Mouse (Mus musculus) midbrain, embryonic 12.5 days (tissue): ENCODE data around the gene Vmn1r4. TPM values are rescaled to one million over a fixed set of nuclear protein-coding genes. Genes with fewer than 3 reads are reported as not detected.
A peak's percentile ranks its signal among the peaks of the same experiment; 100 is the strongest.

Experiments
- ATAC-seq: fragments of 200-750 bp; cut with Nextera tagmentation; 2 replicates; pipeline ENCODE4 v1.8.0; 2017; ENCODE audit warnings: low read depth, moderate TSS enrichment, moderate library complexity; ENCODE audit not compliant: low FRiP score
- H3K27ac ChIP-seq: fragments of 300-500 bp; sonication (generic); replicated peaks from 2 replicates; pipeline ENCODE4 v1.5.1; 2016; ENCODE audit warnings: mild to moderate bottlenecking
- H3K27me3 ChIP-seq: fragments of 300-500 bp; sonication (generic); 2 replicates; pipeline ENCODE4 v1.6.1; 2016; ENCODE audit warnings: mild to moderate bottlenecking
- H3K36me3 ChIP-seq: fragments of 300-500 bp; sonication (generic); 2 replicates; pipeline ENCODE4 v1.6.1; 2016
- H3K4me1 ChIP-seq: fragments of 300-500 bp; sonication (generic); 2 replicates; pipeline ENCODE4 v1.6.1; 2016
- H3K4me2 ChIP-seq: fragments of 300-500 bp; sonication (generic); replicated peaks from 2 replicates; pipeline ENCODE4 v1.6.1; 2016; ENCODE audit warnings: mild to moderate bottlenecking, moderate library complexity
- H3K4me3 ChIP-seq: fragments of 300-500 bp; sonication (generic); 2 replicates; pipeline ENCODE4 v1.5.1; 2016; ENCODE audit warnings: mild to moderate bottlenecking
- H3K9ac ChIP-seq: fragments of 300-500 bp; sonication (generic); replicated peaks from 2 replicates; pipeline ENCODE4 v1.6.1; 2016; ENCODE audit warnings: mild to moderate bottlenecking, moderate library complexity
- H3K9me3 ChIP-seq: fragments of 300-500 bp; sonication (generic); 2 replicates; pipeline ENCODE4 v1.6.1; 2016; ENCODE audit warnings: mild to moderate bottlenecking
- WGBS: fragments of 180-500 bp; shearing (Covaris S2); methylation state at CpG from one replicate; pipeline ENCODE4 v1.1.7; 2016; 5-methylcytosine and 5-hydroxymethylcytosine counted together
- polyA plus RNA-seq: library from polyadenylated mRNA; unstranded; fragments of >200 nt; fragmentation: Nextera tagmentation; extraction: Ambion mirVana; gene quantifications from 2 replicates; pipeline ENCODE4 v1.2.1, GENCODE M21; 2016

The Vmn1r4 gene
- polyA plus RNA-seq: 0.42 and 0.68 TPM in 2 replicates

DNA sequence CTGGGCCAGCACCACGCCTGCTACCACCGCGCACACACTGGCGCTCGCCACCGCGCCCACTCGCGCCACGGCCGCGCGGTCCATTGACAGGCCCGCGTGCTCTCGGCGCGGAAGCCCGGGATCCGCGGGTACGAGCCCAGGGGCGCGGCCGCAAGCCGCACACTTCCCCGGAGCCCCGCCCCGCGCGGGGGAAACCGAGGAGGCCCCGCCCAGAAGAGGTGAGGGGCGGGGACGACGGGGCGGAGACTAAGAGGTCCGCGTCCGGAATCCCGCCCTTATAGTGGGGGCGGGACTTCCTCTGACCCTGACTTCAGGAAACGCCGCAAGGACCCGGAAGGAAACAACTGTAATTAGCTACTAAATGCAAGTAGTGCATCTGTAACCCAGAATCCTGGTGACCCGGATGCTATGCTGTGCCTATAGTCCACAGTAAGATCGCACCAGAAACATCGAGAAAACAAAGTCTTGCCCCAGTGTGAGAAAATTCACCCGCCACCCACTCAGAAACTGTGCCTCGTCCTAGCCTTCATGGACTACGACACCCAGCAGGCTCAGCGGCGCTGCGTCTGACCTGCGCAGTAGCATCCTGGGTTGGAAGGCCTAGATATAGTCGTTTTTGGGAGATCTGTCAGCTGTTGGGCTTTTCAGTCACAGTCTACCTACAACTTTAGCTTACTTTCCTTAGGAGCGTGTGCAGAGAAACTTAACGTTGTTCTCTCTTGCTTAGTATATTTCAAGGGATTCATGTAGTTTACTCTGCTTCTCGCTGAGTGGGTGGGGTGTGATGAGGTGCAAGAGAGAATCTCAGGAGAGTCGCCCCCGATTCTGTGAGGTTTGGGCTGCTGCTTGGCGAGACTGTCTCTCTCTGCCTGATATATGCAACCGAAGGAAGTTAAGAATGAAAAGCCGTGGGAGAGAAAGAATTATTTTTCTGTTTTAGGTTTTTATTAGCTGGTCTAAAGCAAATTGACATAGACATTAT, at the start of gene Vmn1r4, which contains the start of gene Nt5c3:
Vmn1r4 (plus strand) TSS at position 290 of the 982 bp plus-strand sequence.
Nt5c3 (minus strand) TSS at position 207 of the 982 bp plus-strand sequence.
- H3K4me2 ChIP-seq: peak within 1 kb of the TSS; percentile 55
- 4% methylated on average over 64 of the region's 64 CpGs for WGBS
- peak within 1 kb of the TSS; percentile 81 for H3K27ac ChIP-seq
- H3K4me1 ChIP-seq: peaks cover 10% of the 10 kb centered on the region; the same call in 1 of the 2 replicates
- 0 out of 2 replicates have a peak, but pooled peaks cover 6% of the 10 kb centered on the region for H3K27me3 ChIP-seq
- peak within 1 kb of the TSS; percentile 75 for H3K4me3 ChIP-seq
- no peaks in the 10 kb centered on the region for H3K36me3 ChIP-seq
- peak within 1 kb of the TSS; percentile 82 for H3K9ac ChIP-seq
- peak; percentile 97 for ATAC-seq
- no peaks in the 10 kb centered on the region for H3K9me3 ChIP-seq

DNA sequence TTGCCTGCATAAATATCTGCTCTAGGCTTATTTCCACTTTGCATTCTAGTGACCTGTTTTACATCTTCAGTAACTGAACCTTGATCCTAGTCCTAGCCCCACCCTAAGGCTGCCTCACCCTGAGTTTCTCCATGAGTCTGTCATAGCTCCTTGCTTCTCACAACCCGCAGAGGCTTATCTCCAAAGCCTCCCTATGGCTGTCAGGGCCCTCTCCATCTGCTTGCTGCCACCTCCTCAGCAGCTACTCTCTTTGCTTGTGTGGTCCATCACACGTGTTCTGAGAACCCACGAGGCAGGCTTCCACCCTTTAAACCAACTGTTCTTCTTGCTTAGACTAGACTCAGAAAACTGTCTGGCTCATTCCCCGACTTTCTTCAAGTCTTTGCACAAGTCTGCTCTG, 46.9 kb upstream of the Vmn1r4 start:
- H3K36me3 ChIP-seq: peaks cover 5% of the 10 kb centered on the region

DNA sequence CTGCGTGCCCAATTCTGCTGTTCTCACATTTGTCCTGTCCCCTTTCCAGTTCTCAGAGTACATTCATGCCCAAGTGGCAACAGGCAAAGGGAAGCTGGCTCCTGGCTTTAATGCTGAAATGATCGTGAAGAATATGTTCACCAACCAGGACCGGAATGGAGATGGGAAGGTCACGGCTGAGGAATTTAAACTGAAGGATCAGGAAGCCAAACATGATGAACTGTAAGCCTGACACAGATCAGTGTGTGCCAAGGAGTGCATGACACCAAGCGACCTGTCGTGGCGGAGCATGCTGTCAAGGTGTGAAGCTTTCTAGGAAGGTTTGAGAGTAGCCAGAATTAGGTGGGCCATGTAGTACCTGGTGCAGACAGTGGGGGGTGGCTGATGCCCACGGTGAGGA, 45.8 kb upstream of the Vmn1r4 start:
- ATAC-seq: no peak
- Histone ChIP-seq H3K4me1 (no peaks in the 10 kb centered on the region), H3K27me3 (no peaks in the 10 kb centered on the region), H3K36me3 (peaks cover 13% of the 10 kb centered on the region), H3K9me3 (no peaks in the 10 kb centered on the region), H3K4me3 (no peak overlapping the region), H3K4me2 (no peak overlapping the region), H3K27ac (no peak overlapping the region), H3K9ac (no peak overlapping the region)
- 94% methylated on average over 8 of the region's 8 CpGs for WGBS

More for the DNA sequence above, 46.9 kb upstream of the Vmn1r4 start:
- no peak overlapping the region for H3K4me3 ChIP-seq
- H3K9ac ChIP-seq: no peak overlapping the region
- no peaks in the 10 kb centered on the region for H3K9me3 ChIP-seq
- no peaks in the 10 kb centered on the region for H3K27me3 ChIP-seq
- no peak overlapping the region for H3K27ac ChIP-seq
- H3K4me2 ChIP-seq: no peak overlapping the region
- ATAC-seq: no peak
- 83% methylated on average over 4 of the region's 4 CpGs for WGBS
- H3K4me1 ChIP-seq: no peaks in the 10 kb centered on the region

DNA sequence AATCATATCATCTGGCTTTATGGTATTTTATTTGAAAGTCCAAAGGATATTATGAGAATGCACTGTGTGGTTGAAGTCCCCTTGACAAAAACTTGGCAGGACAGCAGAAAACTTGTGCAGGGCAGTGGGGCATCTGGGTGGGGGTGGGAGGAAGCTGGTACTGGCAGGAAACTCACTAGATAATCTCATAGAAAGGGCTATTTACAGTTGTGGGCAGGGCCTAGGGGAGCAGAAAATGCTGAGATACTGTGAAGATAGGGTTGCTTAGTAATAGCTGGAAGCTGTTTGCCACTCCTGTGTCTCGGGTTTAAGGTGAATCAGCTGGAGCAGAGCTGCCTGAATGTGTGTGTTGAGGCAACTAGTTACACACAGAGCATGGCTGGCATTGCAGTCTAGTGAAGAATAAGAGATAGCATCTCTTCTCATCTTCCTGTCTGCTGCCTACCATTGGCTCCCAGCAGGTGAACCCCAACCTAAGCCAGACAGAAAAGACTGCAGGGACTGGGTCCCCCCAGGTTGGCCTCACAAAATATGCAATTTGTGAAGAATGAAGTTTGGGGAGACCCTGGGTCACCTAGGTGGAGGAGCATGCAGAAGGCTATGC, 44.4 kb upstream of the Vmn1r4 start:
- Histone ChIP-seq H3K27me3 (no peaks in the 10 kb centered on the region), H3K27ac (no peak overlapping the region), H3K9me3 (no peaks in the 10 kb centered on the region), H3K36me3 (peaks cover 13% of the 10 kb centered on the region), H3K9ac (no peak overlapping the region), H3K4me1 (no peaks in the 10 kb centered on the region), H3K4me2 (no peak overlapping the region), H3K4me3 (no peak overlapping the region)
- 70% methylated on average over 1 of the region's 1 CpGs for WGBS
- ATAC-seq: 0 out of 2 replicates have a peak, but pooled peaks have one; percentile 9

DNA sequence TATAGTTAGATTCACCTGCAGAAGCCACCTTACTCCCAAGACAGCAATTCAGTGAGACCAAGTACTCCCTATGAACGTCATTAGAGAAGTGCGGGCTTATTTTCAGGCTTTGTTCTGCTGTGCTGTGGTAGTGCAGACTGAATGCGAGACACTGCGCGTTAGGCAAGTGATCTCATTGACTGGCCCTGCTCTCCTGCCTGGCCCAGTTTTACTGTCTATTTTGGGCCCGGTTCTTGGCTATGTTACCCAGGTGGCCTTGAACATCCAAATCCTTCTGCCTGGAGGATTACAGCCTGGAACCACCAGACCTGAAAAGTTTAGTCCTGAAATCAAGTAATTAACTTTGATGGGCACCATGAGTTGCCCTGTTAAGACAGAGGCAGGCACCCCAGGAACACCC, 35.3 kb upstream of the Vmn1r4 start:
- no peak overlapping the region for H3K4me3 ChIP-seq
- H3K27ac ChIP-seq: no peak overlapping the region
- no peak for ATAC-seq
- H3K9ac ChIP-seq: no peak overlapping the region
- H3K4me2 ChIP-seq: no peak overlapping the region
- WGBS: 93% methylated on average over 6 of the region's 6 CpGs
- H3K9me3 ChIP-seq: no peaks in the 10 kb centered on the region
- peaks cover 42% of the 10 kb centered on the region for H3K36me3 ChIP-seq
- no peaks in the 10 kb centered on the region for H3K27me3 ChIP-seq
- H3K4me1 ChIP-seq: no peaks in the 10 kb centered on the region

DNA sequence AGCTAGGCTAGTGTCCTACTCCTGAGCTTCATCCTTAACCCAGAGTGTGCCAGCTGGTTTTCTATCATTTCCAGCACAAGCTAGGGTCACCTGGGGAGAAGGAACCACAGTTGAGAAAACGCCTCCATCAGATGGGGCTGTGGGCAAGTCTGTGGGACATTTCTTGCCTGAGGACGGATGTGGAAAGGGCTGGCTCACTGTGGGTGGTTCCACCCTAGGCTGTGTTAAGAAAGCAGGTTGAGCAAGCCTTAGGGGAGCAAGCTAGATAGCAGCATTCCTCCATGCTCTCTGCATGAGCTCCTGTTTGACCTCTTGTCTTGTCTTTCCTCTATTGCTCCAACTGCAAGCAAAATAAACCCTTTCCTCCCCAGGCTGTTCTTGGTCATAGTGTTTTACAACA, 33.1 kb upstream of the Vmn1r4 start:
- Histone ChIP-seq H3K4me1 (no peaks in the 10 kb centered on the region), H3K4me3 (no peak overlapping the region), H3K9ac (no peak overlapping the region), H3K36me3 (peaks cover 39% of the 10 kb centered on the region), H3K27ac (no peak overlapping the region), H3K9me3 (no peaks in the 10 kb centered on the region), H3K4me2 (no peak overlapping the region), H3K27me3 (no peaks in the 10 kb centered on the region)
- ATAC-seq: no peak
- 96% methylated on average over 2 of the region's 2 CpGs for WGBS

DNA sequence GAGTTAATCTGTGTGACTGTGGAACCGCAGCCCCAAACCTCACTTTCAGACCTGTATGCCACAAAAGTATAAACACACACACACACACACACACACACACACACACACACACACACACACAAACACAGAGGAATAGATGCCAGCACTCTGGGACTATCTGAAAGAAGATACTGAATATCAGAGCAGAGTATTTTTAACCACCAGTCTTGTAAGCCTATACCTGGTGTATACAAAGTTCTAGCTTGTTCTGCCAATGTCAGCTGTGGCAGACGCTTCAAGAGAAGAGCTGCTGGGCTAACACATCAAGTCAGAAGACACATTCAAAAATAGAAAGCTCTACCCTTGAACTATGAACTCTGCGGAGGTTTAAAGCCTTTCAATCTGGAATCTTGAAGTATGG, 24.2 kb upstream of the Vmn1r4 start:
- H3K9ac ChIP-seq: no peak overlapping the region
- no peak overlapping the region for H3K27ac ChIP-seq
- 89% methylated on average over 3 of the region's 3 CpGs for WGBS
- H3K36me3 ChIP-seq: no peaks in the 10 kb centered on the region
- no peak overlapping the region for H3K4me2 ChIP-seq
- H3K27me3 ChIP-seq: no peaks in the 10 kb centered on the region
- no peaks in the 10 kb centered on the region for H3K9me3 ChIP-seq
- peaks cover 11% of the 10 kb centered on the region for H3K4me1 ChIP-seq
- no peak overlapping the region for H3K4me3 ChIP-seq
- ATAC-seq: no peak

DNA sequence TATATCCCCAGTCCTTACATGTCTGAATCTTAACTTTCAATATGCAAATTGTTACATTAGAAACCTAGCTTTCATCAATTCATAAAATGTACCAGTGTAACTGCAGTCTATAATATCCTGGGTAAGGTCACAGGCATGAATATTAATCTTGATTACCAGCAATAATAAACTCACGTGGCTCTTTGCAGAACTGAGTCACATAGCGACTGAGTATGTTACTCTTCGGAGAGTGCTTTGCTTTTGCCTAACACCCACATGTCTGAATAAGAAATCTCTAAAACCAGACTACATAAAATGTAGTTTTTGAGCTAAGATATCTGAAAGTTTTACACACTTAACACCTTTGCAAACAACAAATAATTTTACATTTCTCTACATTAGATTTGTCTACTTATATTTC, 22.5 kb upstream of the Vmn1r4 start:
- Histone ChIP-seq H3K9me3 (no peaks in the 10 kb centered on the region), H3K4me1 (peaks cover 11% of the 10 kb centered on the region), H3K27ac (no peak overlapping the region), H3K9ac (no peak overlapping the region), H3K4me2 (no peak overlapping the region), H3K36me3 (no peaks in the 10 kb centered on the region), H3K27me3 (no peaks in the 10 kb centered on the region), H3K4me3 (no peak overlapping the region)
- ATAC-seq: no peak
- WGBS: 71% methylated on average over 3 of the region's 3 CpGs

DNA sequence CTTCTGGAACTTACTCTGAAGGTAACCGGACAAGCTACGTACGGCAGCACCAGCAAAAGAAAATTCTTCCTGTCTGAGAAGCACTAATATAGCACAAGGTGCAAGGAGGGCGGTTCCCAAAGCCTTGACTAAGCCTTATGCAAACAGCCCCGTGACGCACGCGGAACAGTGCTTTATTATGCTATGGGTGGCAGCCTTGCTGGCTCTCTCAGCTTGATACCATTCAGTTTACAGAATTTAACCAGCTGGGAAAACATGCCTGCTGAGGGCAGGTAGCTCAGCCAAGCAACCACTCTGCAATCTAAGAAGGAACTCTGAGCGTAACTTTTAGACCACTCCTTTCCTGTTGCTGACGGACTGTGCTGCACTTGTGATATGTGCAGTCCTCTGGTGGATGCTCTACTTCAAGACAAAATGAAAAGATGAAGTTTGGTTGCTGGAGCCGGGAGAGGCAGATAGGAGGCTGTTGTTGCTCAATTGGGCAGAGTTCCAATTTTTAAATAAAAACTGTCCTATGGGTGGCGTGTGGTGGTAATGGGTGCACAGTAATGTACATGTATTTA, 21.9 kb upstream of the Vmn1r4 start:
- H3K9me3 ChIP-seq: no peaks in the 10 kb centered on the region
- no peak overlapping the region for H3K27ac ChIP-seq
- peaks cover 11% of the 10 kb centered on the region for H3K4me1 ChIP-seq
- no peaks in the 10 kb centered on the region for H3K27me3 ChIP-seq
- no peaks in the 10 kb centered on the region for H3K36me3 ChIP-seq
- 0 out of 2 replicates have a peak, but pooled peaks have one; percentile 47 for ATAC-seq
- no peak overlapping the region for H3K4me3 ChIP-seq
- 30% methylated on average over 12 of the region's 12 CpGs for WGBS
- H3K9ac ChIP-seq: no peak overlapping the region
- H3K4me2 ChIP-seq: no peak overlapping the region

DNA sequence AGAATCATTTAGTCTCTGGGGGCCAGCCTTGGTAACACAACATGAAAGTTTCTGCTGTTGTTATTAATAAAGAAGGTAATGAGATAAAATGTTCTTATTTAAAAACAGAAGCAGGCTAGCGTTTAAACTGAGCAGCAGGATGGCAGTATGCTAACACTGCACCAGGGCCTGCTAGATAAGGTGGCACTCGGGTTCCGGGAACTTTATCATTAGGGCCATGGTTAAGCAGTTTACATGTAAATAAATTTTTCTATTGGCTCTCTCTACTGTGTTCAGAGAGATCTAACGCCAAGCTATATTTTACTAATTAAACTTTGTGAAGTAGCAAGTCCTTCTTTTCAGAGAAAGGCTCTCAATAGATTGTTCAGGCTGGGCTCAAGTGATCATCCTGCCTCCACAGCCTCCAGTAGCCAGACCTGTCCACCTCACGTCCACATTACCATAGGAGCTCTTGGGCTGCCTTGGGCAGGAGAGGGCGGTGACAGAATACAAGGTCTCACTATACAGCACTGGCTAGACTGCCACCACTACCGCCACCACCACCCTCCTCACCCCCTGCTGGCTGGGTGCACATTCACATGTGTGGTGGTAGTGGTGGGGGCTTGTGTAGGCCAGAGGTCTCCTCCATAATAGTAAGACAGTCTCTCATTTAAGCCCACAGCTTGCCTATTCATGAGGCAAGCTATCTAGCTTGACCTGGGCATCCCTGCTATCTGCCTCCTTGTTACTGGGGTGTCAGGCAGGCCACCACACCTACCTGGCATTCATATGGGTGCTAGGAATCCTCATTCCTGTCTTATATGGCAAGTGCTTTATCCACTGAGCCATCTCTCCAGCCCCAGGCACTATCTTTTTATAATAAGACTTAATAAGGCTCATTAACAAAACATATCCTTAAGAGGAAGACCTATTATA, 21.0 kb upstream of the Vmn1r4 start:
- Histone ChIP-seq H3K27ac (no peak overlapping the region), H3K27me3 (no peaks in the 10 kb centered on the region), H3K9ac (no peak overlapping the region), H3K36me3 (no peaks in the 10 kb centered on the region), H3K4me3 (no peak overlapping the region), H3K9me3 (no peaks in the 10 kb centered on the region), H3K4me2 (no peak overlapping the region), H3K4me1 (peaks cover 11% of the 10 kb centered on the region)
- WGBS: 80% methylated on average over 7 of the region's 7 CpGs
- ATAC-seq: no peak

DNA sequence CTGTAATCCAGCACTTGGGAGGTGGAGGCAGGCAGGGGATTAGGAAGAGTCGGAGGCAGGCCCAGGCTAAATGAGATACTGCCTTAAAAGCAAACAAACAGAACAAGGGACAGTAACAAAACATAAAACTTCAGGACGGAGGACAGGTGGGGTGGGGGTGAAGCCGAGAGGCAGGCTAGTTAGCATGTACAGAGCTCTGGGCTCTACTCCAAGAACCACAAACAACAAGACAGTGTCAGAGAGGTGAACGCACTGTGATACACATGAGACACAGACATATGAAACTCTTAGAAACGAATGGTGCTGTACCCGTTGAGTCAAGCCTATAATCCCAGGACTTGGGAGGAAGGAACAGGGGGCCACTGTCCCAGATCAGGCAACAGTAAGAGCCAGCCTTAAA, 20.0 kb upstream of the Vmn1r4 start:
- Histone ChIP-seq H3K4me1 (peaks cover 11% of the 10 kb centered on the region), H3K4me3 (no peak overlapping the region), H3K36me3 (no peaks in the 10 kb centered on the region), H3K9ac (no peak overlapping the region), H3K27ac (no peak overlapping the region), H3K9me3 (no peaks in the 10 kb centered on the region), H3K4me2 (no peak overlapping the region), H3K27me3 (no peaks in the 10 kb centered on the region)
- no peak for ATAC-seq
- 53% methylated on average over 6 of the region's 6 CpGs for WGBS
